Mouse (Mus musculus): ENCODE data around the gene 4930579G24Rik. TPM values are rescaled to one million over a fixed set of nuclear protein-coding genes. Genes with fewer than 3 reads are reported as not detected.

4930579G24Rik gene
- 39.2 and 43.5 TPM in 2 replicates for polyA plus RNA-seq (2014; fragmentation: Nextera tagmentation; extraction: Ambion mirVana)

DNA sequence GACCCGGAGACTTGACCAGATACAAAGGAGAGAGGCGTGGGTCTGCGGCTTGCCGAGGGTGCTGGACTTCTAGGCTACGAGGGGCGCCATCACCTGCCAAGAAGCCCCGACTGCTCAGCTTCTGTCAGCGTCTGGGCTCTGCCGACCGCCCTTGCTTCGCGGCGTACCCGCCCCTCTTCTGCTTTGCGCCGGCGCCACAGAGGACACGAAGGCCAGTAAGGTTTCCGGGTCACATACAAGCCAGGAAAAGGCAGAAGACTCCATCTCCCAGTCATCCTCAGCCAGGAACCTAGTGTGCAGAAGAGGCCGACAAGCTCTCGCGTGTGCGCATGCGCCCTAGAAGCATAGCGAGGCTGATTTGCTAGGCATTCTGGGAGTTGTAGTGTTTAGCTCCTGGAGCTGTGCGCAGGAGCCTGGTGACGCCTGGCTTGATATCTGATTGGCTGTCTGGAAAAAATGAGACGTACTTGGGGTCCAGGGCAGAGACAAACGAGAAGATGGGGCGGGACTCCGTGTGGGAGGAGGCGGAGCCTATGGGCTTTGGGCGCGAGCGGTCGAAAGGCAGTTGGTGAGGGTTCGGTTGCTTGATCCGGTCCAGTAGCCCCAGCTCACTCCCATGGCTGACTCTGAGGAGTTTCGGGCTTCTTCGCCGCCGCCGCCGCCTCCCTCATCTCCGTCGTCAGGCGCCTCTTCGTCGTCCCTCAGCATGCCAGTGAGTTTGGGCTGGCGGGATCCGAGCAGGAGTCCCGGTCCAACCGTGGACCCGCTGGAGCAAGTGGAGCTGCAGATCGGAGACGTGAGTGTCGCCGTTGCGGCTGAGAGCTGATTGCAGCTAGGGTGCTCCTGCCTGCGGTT, at the start of gene 4930579G24Rik:
Gene 4930579G24Rik (plus strand): TSS at position 519 of the 855 bp plus-strand sequence.
- H3K27me3 ChIP-seq (ENCODE audit: control insufficient read depth, insufficient read depth, low read length): no peaks in the 10 kb centered on the region
- H3K36me3 ChIP-seq (replicated peaks; ENCODE audit: control insufficient read depth, insufficient read depth, low read depth, low read length): peaks cover 5% of the 10 kb centered on the region
- under 1% methylated on average over 60 of the region's 60 CpGs for WGBS
- DNase-seq (ENCODE audit: low spot score) (peak; percentile 99), ATAC-seq (replicated peaks; ENCODE audit: insufficient number of reproducible peaks, low FRiP score, low TSS enrichment, low read depth) (peak; percentile 99)
- H3K27ac ChIP-seq (replicated peaks; ENCODE audit: low read depth, low read length): 0 out of 2 replicates have a peak within 1 kb of the TSS, but pooled peaks have one; percentile 28
- H3K4me3 ChIP-seq (ENCODE audit: low read depth, low read length): peak within 1 kb of the TSS; percentile 70
- no peaks in the 10 kb centered on the region for H3K9me3 ChIP-seq (replicated peaks; ENCODE audit: control insufficient read depth, low read length)
- peak within 1 kb of the TSS; percentile 83 for H3K4me2 ChIP-seq (ENCODE audit: low read depth, low read length)
- no peaks in the 10 kb centered on the region for H3K4me1 ChIP-seq (ENCODE audit: control insufficient read depth, insufficient read depth, low read length)
- H3K9ac ChIP-seq (replicated peaks; ENCODE audit: low read length): peak within 1 kb of the TSS; percentile 80

DNA sequence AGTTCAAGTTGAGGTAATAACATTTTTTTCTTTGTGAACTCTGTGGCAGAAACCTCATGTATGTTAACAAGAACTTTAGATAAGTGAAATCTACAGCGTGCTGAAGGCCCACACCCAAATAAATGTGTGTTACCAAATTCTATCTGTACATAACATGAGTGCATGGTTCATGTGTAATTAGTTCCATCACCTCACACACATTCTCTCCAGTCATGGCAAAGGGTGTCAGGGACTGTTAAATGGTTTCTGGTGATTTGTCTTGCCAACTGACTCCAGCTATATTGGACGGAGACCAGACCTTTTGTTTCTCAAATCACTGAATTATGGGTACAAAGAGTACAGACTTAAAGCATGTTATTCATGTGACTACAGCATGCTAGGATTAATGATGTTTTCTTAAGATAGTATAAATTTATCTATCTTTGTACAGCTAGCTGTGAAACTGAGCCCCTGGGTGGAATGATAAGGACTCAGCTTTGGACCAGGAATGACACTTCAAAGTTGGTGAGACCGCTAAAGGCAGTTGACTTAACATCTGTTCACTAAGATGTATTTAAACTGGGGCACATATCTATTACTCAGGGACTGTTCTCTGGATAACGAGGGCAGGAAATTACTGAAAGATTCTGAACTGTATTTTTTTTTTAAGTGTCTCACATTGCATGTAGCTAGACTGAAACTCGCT, 48.8 kb upstream of the 4930579G24Rik start:
- Histone ChIP-seq H3K27ac (replicated peaks; ENCODE audit: low read depth, low read length) (no peak overlapping the region), H3K27me3 (ENCODE audit: control insufficient read depth, insufficient read depth, low read length) (no peaks in the 10 kb centered on the region), H3K36me3 (replicated peaks; ENCODE audit: control insufficient read depth, insufficient read depth, low read depth, low read length) (no peaks in the 10 kb centered on the region), H3K4me1 (ENCODE audit: control insufficient read depth, insufficient read depth, low read length) (no peaks in the 10 kb centered on the region), H3K9ac (replicated peaks; ENCODE audit: low read length) (no peak overlapping the region), H3K9me3 (replicated peaks; ENCODE audit: control insufficient read depth, low read length) (no peaks in the 10 kb centered on the region), H3K4me3 (ENCODE audit: low read depth, low read length) (no peak overlapping the region), H3K4me2 (ENCODE audit: low read depth, low read length) (no peak overlapping the region)
- DNase-seq (ENCODE audit: low spot score) (no peak), ATAC-seq (replicated peaks; ENCODE audit: insufficient number of reproducible peaks, low FRiP score, low TSS enrichment, low read depth) (no peak)
- WGBS: 79% methylated on average over 5 of the region's 5 CpGs

DNA sequence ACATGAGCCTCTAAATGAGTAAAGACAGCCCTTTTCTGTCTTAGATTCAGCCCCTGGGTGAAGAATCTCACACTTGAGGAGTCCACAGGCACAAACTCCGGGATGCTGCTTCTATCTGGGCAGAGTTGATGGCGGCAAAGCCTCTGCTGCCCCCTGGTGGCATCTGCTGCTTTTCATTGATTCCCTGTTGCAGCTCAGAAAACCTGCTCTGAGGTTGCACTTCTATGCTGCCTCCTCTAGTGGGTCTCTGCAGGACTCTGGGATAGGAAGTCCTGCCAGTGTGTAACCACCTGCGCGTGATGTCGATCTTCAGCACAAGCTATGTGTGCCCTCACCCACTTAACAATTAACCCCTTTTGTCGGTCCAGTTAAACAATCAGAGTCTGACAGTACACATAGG, 42.1 kb upstream of the 4930579G24Rik start:
- H3K4me3 ChIP-seq (ENCODE audit: low read depth, low read length): no peak overlapping the region
- DNase-seq (ENCODE audit: low spot score): peak; percentile 94
- peak; percentile 66; the same call in 1 of the 2 replicates for ATAC-seq (replicated peaks; ENCODE audit: insufficient number of reproducible peaks, low FRiP score, low TSS enrichment, low read depth)
- no peaks in the 10 kb centered on the region for H3K9me3 ChIP-seq (replicated peaks; ENCODE audit: control insufficient read depth, low read length)
- H3K9ac ChIP-seq (replicated peaks; ENCODE audit: low read length): no peak overlapping the region
- H3K36me3 ChIP-seq (replicated peaks; ENCODE audit: control insufficient read depth, insufficient read depth, low read depth, low read length): no peaks in the 10 kb centered on the region
- no peak overlapping the region for H3K4me2 ChIP-seq (ENCODE audit: low read depth, low read length)
- no peak overlapping the region for H3K27ac ChIP-seq (replicated peaks; ENCODE audit: low read depth, low read length)
- 6% methylated on average over 6 of the region's 6 CpGs for WGBS
- no peaks in the 10 kb centered on the region for H3K4me1 ChIP-seq (ENCODE audit: control insufficient read depth, insufficient read depth, low read length)
- no peaks in the 10 kb centered on the region for H3K27me3 ChIP-seq (ENCODE audit: control insufficient read depth, insufficient read depth, low read length)

DNA sequence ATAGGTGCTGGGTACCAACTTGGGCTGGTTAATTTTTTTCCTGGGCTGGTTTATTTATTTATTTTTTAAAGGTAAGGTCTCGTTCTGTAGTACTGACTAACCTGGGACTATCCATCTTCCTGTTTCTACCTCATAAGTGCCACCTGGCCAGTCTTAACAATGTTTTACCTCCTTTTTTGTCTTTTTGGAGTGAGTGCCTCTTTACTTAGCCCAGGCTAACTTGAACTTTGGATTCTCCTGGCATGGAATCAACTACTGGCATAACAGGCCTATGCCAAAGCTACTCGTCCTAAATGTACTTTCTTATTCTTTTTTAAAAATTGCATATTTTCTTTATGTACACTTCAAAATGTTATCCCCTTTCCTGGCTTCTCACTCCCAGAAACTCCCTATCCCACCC, 39.2 kb upstream of the 4930579G24Rik start:
- no peaks in the 10 kb centered on the region for H3K4me1 ChIP-seq (ENCODE audit: control insufficient read depth, insufficient read depth, low read length)
- H3K4me2 ChIP-seq (ENCODE audit: low read depth, low read length): no peak overlapping the region
- no peak overlapping the region for H3K4me3 ChIP-seq (ENCODE audit: low read depth, low read length)
- no peaks in the 10 kb centered on the region for H3K36me3 ChIP-seq (replicated peaks; ENCODE audit: control insufficient read depth, insufficient read depth, low read depth, low read length)
- no peak overlapping the region for H3K9ac ChIP-seq (replicated peaks; ENCODE audit: low read length)
- no peak overlapping the region for H3K27ac ChIP-seq (replicated peaks; ENCODE audit: low read depth, low read length)
- H3K9me3 ChIP-seq (replicated peaks; ENCODE audit: control insufficient read depth, low read length): no peaks in the 10 kb centered on the region
- no peak for DNase-seq (ENCODE audit: low spot score)
- 78% methylated on average over 2 of the region's 2 CpGs for WGBS
- no peaks in the 10 kb centered on the region for H3K27me3 ChIP-seq (ENCODE audit: control insufficient read depth, insufficient read depth, low read length)
- no peak for ATAC-seq (replicated peaks; ENCODE audit: insufficient number of reproducible peaks, low FRiP score, low TSS enrichment, low read depth)

DNA sequence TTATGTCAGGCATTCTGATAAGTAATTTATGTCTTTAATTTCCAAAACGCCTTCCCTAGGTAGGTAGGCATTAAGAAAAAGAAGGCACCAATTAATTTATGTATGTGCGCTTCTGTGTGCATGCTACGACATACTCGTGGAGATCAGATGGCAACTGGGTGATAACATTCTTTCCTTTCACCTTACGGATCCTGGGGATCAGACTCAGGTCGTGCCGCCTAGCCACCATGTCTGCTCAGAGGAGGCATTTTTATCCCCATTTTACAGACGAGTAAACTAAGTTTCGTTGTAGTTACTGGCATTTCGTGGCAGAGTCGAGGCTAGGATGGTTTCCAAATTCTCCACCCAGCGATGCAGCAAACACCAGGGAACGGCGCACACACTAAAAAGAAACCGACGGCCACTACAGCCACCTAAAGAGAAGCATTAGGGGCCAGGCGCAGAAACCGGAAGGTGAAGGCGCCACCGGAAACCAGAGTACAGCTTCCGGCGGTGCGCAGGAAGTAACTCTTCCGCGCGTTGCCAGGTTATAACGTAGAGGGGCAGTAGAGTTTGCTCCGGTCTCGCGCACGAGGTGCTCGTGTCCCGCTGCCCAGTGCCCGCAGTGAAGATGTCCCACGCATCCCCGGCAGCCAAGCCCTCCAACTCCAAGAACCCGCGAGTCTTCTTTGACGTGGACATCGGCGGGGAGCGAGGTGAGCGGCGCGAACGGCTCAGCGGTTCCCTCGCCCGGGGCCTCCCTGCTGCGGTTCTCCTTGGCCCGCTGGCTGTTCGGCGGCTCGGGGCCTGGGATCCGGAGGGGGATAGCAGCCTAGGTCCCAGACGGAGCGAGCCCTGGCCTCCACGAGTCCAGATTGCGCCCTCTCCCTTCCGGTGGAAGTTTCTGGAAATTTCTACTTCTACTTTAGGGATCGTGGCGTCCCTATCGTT, 37.8 kb upstream of the 4930579G24Rik start, which contains the start of gene Ppid:
Gene Ppid (plus strand): TSS at position 480 of the 930 bp plus-strand sequence.
- DNase-seq (ENCODE audit: low spot score): peak; percentile 90
- Histone ChIP-seq H3K9me3 (replicated peaks; ENCODE audit: control insufficient read depth, low read length) (no peaks in the 10 kb centered on the region), H3K4me2 (ENCODE audit: low read depth, low read length) (peak within 1 kb of the TSS; percentile 59), H3K4me3 (ENCODE audit: low read depth, low read length) (peak within 1 kb of the TSS; percentile 80), H3K36me3 (replicated peaks; ENCODE audit: control insufficient read depth, insufficient read depth, low read depth, low read length) (no peaks in the 10 kb centered on the region), H3K9ac (replicated peaks; ENCODE audit: low read length) (peak within 1 kb of the TSS; percentile 89), H3K27me3 (ENCODE audit: control insufficient read depth, insufficient read depth, low read length) (no peaks in the 10 kb centered on the region), H3K27ac (replicated peaks; ENCODE audit: low read depth, low read length) (peak within 1 kb of the TSS; percentile 81), H3K4me1 (ENCODE audit: control insufficient read depth, insufficient read depth, low read length) (no peaks in the 10 kb centered on the region)
- 3% methylated on average over 63 of the region's 63 CpGs for WGBS
- ATAC-seq (replicated peaks; ENCODE audit: insufficient number of reproducible peaks, low FRiP score, low TSS enrichment, low read depth): peak; percentile 83

DNA sequence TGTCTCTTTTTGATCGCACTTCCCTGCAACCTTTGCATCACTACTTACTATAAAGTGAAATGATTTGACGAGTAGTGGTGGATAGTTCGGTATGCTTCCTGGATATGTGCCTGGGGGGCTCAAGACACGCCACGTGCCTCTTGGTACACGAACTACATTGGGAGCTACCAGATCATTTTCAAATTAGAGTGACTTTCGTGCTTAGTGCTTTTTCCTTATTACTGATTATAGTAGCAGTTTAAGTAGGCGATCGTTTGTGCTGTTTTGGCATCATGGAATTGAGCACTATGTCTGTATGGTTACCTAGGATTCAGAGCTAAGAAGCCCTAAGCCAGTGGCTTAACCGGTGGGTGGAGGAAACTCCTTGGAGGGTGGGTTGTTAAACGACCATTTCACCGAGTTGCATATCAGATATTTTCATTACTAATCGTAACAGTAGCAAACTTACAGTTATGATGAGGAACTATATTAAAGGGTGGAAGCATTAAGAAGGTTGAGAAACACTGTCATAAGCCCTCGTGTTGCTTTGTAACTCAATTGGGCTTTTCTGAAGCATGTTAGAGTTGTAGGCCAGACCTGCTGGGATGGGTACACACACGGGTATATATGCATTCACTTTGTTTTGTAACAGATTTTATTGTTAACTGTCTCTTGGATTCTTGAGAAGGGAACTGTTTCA, 36.9 kb upstream of the 4930579G24Rik start:
- no peaks in the 10 kb centered on the region for H3K9me3 ChIP-seq (replicated peaks; ENCODE audit: control insufficient read depth, low read length)
- H3K27me3 ChIP-seq (ENCODE audit: control insufficient read depth, insufficient read depth, low read length): no peaks in the 10 kb centered on the region
- 5% methylated on average over 15 of the region's 15 CpGs for WGBS
- peak overlapping the region; percentile 89 for H3K9ac ChIP-seq (replicated peaks; ENCODE audit: low read length)
- H3K36me3 ChIP-seq (replicated peaks; ENCODE audit: control insufficient read depth, insufficient read depth, low read depth, low read length): no peaks in the 10 kb centered on the region; the same call in 1 of the 2 replicates
- H3K4me2 ChIP-seq (ENCODE audit: low read depth, low read length): peak overlapping the region; percentile 59
- peak overlapping the region; percentile 80 for H3K4me3 ChIP-seq (ENCODE audit: low read depth, low read length)
- no peak overlapping the region for H3K27ac ChIP-seq (replicated peaks; ENCODE audit: low read depth, low read length)
- ATAC-seq (replicated peaks; ENCODE audit: insufficient number of reproducible peaks, low FRiP score, low TSS enrichment, low read depth) (no peak), DNase-seq (ENCODE audit: low spot score) (no peak)
- no peaks in the 10 kb centered on the region for H3K4me1 ChIP-seq (ENCODE audit: control insufficient read depth, insufficient read depth, low read length)

DNA sequence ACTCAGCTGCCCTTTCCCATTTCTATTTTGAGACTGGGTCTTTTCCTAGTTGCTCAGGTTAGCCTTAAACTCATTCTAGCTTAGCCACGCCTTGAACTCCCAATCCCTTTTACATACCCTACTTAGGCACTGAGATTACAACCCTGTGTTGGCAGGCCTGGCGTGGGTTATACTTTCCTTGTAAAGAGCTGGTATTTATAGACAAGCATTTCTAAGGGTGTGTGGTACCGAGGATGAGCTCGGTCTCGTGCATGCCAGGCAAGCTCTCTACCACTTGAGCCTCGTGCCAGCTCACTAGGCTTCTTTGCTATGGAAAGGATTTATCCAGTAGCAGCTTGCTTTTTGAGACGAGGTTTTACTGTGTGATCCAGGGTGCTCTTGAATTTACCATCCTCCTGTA, 33.4 kb upstream of the 4930579G24Rik start:
- Histone ChIP-seq H3K36me3 (replicated peaks; ENCODE audit: control insufficient read depth, insufficient read depth, low read depth, low read length) (no peaks in the 10 kb centered on the region; the same call in none of the 2 replicates), H3K27me3 (ENCODE audit: control insufficient read depth, insufficient read depth, low read length) (no peaks in the 10 kb centered on the region), H3K9ac (replicated peaks; ENCODE audit: low read length) (no peak overlapping the region), H3K27ac (replicated peaks; ENCODE audit: low read depth, low read length) (no peak overlapping the region), H3K4me1 (ENCODE audit: control insufficient read depth, insufficient read depth, low read length) (no peaks in the 10 kb centered on the region), H3K4me3 (ENCODE audit: low read depth, low read length) (no peak overlapping the region), H3K9me3 (replicated peaks; ENCODE audit: control insufficient read depth, low read length) (no peaks in the 10 kb centered on the region), H3K4me2 (ENCODE audit: low read depth, low read length) (no peak overlapping the region)
- 94% methylated on average over 7 of the region's 7 CpGs for WGBS
- no peak for DNase-seq (ENCODE audit: low spot score)
- no peak for ATAC-seq (replicated peaks; ENCODE audit: insufficient number of reproducible peaks, low FRiP score, low TSS enrichment, low read depth)

All from embryonic facial prominence, embryonic 11.5 days (tissue).